Mouse (Mus musculus) ES-E14 (cell line): ENCODE results near the gene Clip1. TPM values are rescaled to one million over a fixed set of nuclear protein-coding genes. Genes with fewer than 3 reads are reported as not detected.
"Not testable (repeated sequence)": the region's sequence is repeated elsewhere in the genome, so short reads cannot be mapped to it uniquely, and the experiment has no call there.

ENCODE experiments used
- DNase-seq: peaks from one replicate; pipeline ENCODE4 v3.0.0-alpha.2; 2013; ENCODE audit warnings: low read depth, low spot score
- H3K27ac ChIP-seq: 2 replicates; pipeline ENCODE4 v1.5.1; 2012; ENCODE audit warnings: low read depth, mild to moderate bottlenecking, low read length, moderate library complexity, mixed read lengths; ENCODE audit not compliant: poor library complexity, insufficient read depth, severe bottlenecking
- H3K36me3 ChIP-seq: 2 replicates; pipeline ENCODE4 v1.6.1; 2012; ENCODE audit warnings: mild to moderate bottlenecking, low read length, moderate library complexity, mixed read lengths; ENCODE audit not compliant: control insufficient read depth, poor library complexity, insufficient read depth, severe bottlenecking
- H3K4me1 ChIP-seq, 2 experiments: fragments of 150-350 bp in 1 of 2; sonication (generic) in 1 of 2; 2 replicates each; pipeline ENCODE4 v1.6.1; 2012; ENCODE audit warnings: low read length in 2 of 2, mild to moderate bottlenecking in 1 of 2, mixed read lengths in 1 of 2; ENCODE audit not compliant: control insufficient read depth in 2 of 2, insufficient read depth in 2 of 2, poor library complexity in 1 of 2
- H3K4me3 ChIP-seq, 2 experiments: fragments of 150-350 bp in 1 of 2; sonication (generic) in 1 of 2; 2 replicates each; pipeline ENCODE4 v1.5.1; 2012; ENCODE audit warnings: low read length in 2 of 2, low read depth in 1 of 2, mild to moderate bottlenecking in 1 of 2, mixed read lengths in 1 of 2; ENCODE audit not compliant: insufficient read depth in 1 of 2, poor library complexity in 1 of 2, severe bottlenecking in 1 of 2
- H3K9ac ChIP-seq: 2 replicates; pipeline ENCODE4 v1.6.1; 2012; ENCODE audit warnings: low read depth, mild to moderate bottlenecking, low read length, mixed read lengths; ENCODE audit not compliant: poor library complexity, insufficient read depth, severe bottlenecking
- H3K9me3 ChIP-seq: fragments of 150-350 bp; sonication (generic); 2 replicates; pipeline ENCODE4 v1.6.1; 2012; ENCODE audit warnings: low read depth, mild to moderate bottlenecking, low read length; ENCODE audit not compliant: control insufficient read depth, insufficient read depth
- CHD2 ChIP-seq: IDR thresholded peaks from 2 replicates; pipeline ENCODE4 v1.6.1; 2014; ENCODE audit warnings: mild to moderate bottlenecking, low read depth, low read length, inconsistent platforms
- HCFC1 ChIP-seq: IDR thresholded peaks from 2 replicates; pipeline ENCODE4 v1.6.1; 2012; ENCODE audit warnings: low read length, inconsistent platforms, borderline replicate concordance; ENCODE audit not compliant: insufficient read depth
- MAFK ChIP-seq: IDR thresholded peaks from 2 replicates; pipeline ENCODE4 v1.6.1; 2014; ENCODE audit warnings: mild to moderate bottlenecking, low read depth, low read length, inconsistent platforms; ENCODE audit not compliant: insufficient read depth
- ZC3H11A ChIP-seq: IDR thresholded peaks from 2 replicates; pipeline ENCODE4 v1.6.1; 2012; ENCODE audit warnings: low read depth, mild to moderate bottlenecking, inconsistent platforms, low read length, borderline replicate concordance
- ZNF384 ChIP-seq: IDR thresholded peaks from 2 replicates; pipeline ENCODE4 v1.6.1; 2012; ENCODE audit warnings: low read depth, low read length, inconsistent platforms
- in situ Hi-C, 2 experiments: fragments of 600-800 bp; cut with MboI; formaldehyde crosslinking; loops; one replicate each; pipeline ENCODE4 v1.15.1; 2025; ENCODE audit warnings: low sequenced_read_pairs in 2 of 2, inconsistent platforms in 1 of 2; ENCODE audit not compliant: unreplicated experiment in 2 of 2
- total RNA-seq: library from RNA; depleted of rRNA; stranded (reverse); fragments of 300-350 nt; gene quantifications from 2 replicates; pipeline ENCODE4 v1.2.3, GENCODE M21; 2012; rRNA removed

Clip1 gene
- 10.3 and 11.8 TPM in 2 replicates for total RNA-seq

GRCm38 (mm10) chr5:123684221-123685144, at the start of gene Clip1:
TSS of gene Clip1 (minus strand) at chr5:123684618.
- Histone ChIP-seq H3K4me3 (peak within 1 kb of the TSS; percentile 80 to 92), H3K36me3 (no peaks in the 10 kb centered on the region), H3K9me3 (no peaks in the 10 kb centered on the region), H3K9ac (peak within 1 kb of the TSS; percentile 88), H3K4me1 (no peaks in the 10 kb centered on the region), H3K27ac (no peak within 1 kb of the TSS)
- in situ Hi-C loops, result no loop called here
- peak; percentile 73 for TF ChIP-seq ZNF384
- no peak for TF ChIP-seq CHD2
- peak; percentile 21 for DNase-seq

GRCm38 (mm10) chr5:123730981-123731380, 46.6 kb upstream of the Clip1 start:
- Histone ChIP-seq H3K27ac (no peak overlapping the region), H3K9me3 (no peaks in the 10 kb centered on the region), H3K36me3 (peaks cover 39% of the 10 kb centered on the region), H3K4me1 (no peaks in the 10 kb centered on the region), H3K9ac (no peak overlapping the region), H3K4me3 (no peak overlapping the region)
- no peak for TF ChIP-seq CHD2
- no peak for TF ChIP-seq ZC3H11A
- TF ChIP-seq ZNF384, result no peak
- TF ChIP-seq MAFK, result no peak
- TF ChIP-seq HCFC1, result no peak
- no peak for DNase-seq
- in situ Hi-C loops, result no loop called here

GRCm38 (mm10) chr5:123723816-123724215, 39.4 kb upstream of the Clip1 start:
- H3K36me3 ChIP-seq, DNase-seq, in situ Hi-C loops, H3K27ac ChIP-seq, H3K9me3 ChIP-seq, H3K4me1 ChIP-seq, H3K9ac ChIP-seq, H3K4me3 ChIP-seq: not testable (repeated sequence)

- peak within 1 kb of the TSS; percentile 91 for H3K9ac ChIP-seq
- in situ Hi-C loops, result no loop called here
- peak; percentile 97 for DNase-seq
- peak within 1 kb of the TSS; percentile 85 to 96 for H3K4me3 ChIP-seq
- H3K36me3 ChIP-seq, result peaks cover 9% of the 10 kb centered on the region
- H3K27ac ChIP-seq, result peak within 1 kb of the TSS; percentile 25; the same call in 1 of the 2 replicates
- peaks cover 3% of the 10 kb centered on the region in 2 experiments; a peak in 2 of 4 replicates for H3K4me1 ChIP-seq
- no peaks in the 10 kb centered on the region for H3K9me3 ChIP-seq
- TF ChIP-seq CHD2 (peak; percentile 66; the same call in 1 of the 2 replicates), ZC3H11A (no peak), HCFC1 (peak; percentile 100), ZNF384 (peak; percentile 96)
Observed at GRCm38 (mm10) chr5:123720328-123721311, 36.2 kb upstream of the Clip1 start, which contains the start of gene Zcchc8. TSS of gene Zcchc8 (minus strand) at chr5:123721100.
